Mouse (Mus musculus) megakaryocyte, adult 5-6 weeks (primary cell): ENCODE measurements around the gene Gm9780. TPM values are rescaled to one million over a fixed set of nuclear protein-coding genes. Genes with fewer than 3 reads are reported as not detected.
"Not testable (repeated sequence)": the region's sequence is repeated elsewhere in the genome, so short reads cannot be mapped to it uniquely, and the experiment has no call there.

Source experiments
- ATAC-seq: 2 replicates; pipeline ENCODE4 v1.8.0; 2016; ENCODE audit warnings: mild to moderate bottlenecking, inconsistent platforms; ENCODE audit not compliant: poor library complexity, severe bottlenecking
- total RNA-seq, 2 experiments: library from RNA; stranded (forward) in 1 of 2; stranded (reverse) in 1 of 2; fragments of 153-499, 151-499 nt in 1 of 2; fragments of 221-1000, 200-1000 nt in 1 of 2; gene quantifications; 2 replicates each; pipeline versions ENCODE4 v1.2.3 to v1.2.4; 2015 to 2017

Gm9780 gene
- total RNA-seq (2015) (0.18 TPM in 1 of 2 replicates, not detected in the other), total RNA-seq (2017) (4.2 TPM in 1 of 2 replicates, not detected in the other)

- not testable (repeated sequence) for ATAC-seq
Measured at GRCm38 (mm10) chr14:26042611-26043010, at the start of gene Gm9780. Gene Gm9780 (minus strand): TSS chr14:26042711.

GRCm38 (mm10) chr14:26081997-26082396 is 39.5 kb upstream of the Gm9780 start, which contains the start of gene Cphx3:
Gene Cphx3 (plus strand): TSS chr14:26082297.
- not testable (repeated sequence) for ATAC-seq

GRCm38 (mm10) chr14:26081216-26081615 is 38.7 kb upstream of the Gm9780 start, which contains the start of gene Cphx2:
Gene Cphx2 (plus strand): TSS chr14:26081516.
- not testable (repeated sequence) for ATAC-seq

GRCm38 (mm10) chr14:26076620-26077390 is 34.3 kb upstream of the Gm9780 start:
- ATAC-seq, result not testable (repeated sequence)

- peak; percentile 83 for ATAC-seq
Measured at GRCm38 (mm10) chr14:26067325-26067633, 24.8 kb upstream of the Gm9780 start, which contains the start of gene Tmem254c. Gene Tmem254c (minus strand): TSS chr14:26067355.

- peak; percentile 79 for ATAC-seq
Measured at GRCm38 (mm10) chr14:26066574-26067324, 24.2 kb upstream of the Gm9780 start.

- not testable (repeated sequence) for ATAC-seq
Measured at GRCm38 (mm10) chr14:26059362-26059761, 16.9 kb upstream of the Gm9780 start.

- not testable (repeated sequence) for ATAC-seq
Measured at GRCm38 (mm10) chr14:26058184-26058583, 15.7 kb upstream of the Gm9780 start.

- not testable (repeated sequence) for ATAC-seq
Measured at GRCm38 (mm10) chr14:26048767-26049166, 6.3 kb upstream of the Gm9780 start.

GRCm38 (mm10) chr14:26047026-26047425 is 4.5 kb upstream of the Gm9780 start:
- ATAC-seq, result 0 out of 2 replicates have a peak, but pooled peaks have one; percentile 47

GRCm38 (mm10) chr14:26045007-26045406 is 2.5 kb upstream of the Gm9780 start:
- not testable (repeated sequence) for ATAC-seq

- not testable (repeated sequence) for ATAC-seq
Measured at GRCm38 (mm10) chr14:26035439-26035838, 7.1 kb downstream of the Gm9780 start.

- not testable (repeated sequence) for ATAC-seq
Measured at GRCm38 (mm10) chr14:26034364-26034763, 8.1 kb downstream of the Gm9780 start.

- ATAC-seq, result peak; percentile 67
Measured at GRCm38 (mm10) chr14:26025653-26026052, 16.9 kb downstream of the Gm9780 start.

GRCm38 (mm10) chr14:26022831-26023230 is 19.7 kb downstream of the Gm9780 start:
- not testable (repeated sequence) for ATAC-seq

GRCm38 (mm10) chr14:26021555-26021954 is 21.0 kb downstream of the Gm9780 start:
- not testable (repeated sequence) for ATAC-seq

GRCm38 (mm10) chr14:26016414-26016813 is 26.1 kb downstream of the Gm9780 start:
- not testable (repeated sequence) for ATAC-seq

GRCm38 (mm10) chr14:26007462-26007861 is 35.0 kb downstream of the Gm9780 start:
- not testable (repeated sequence) for ATAC-seq

GRCm38 (mm10) chr14:25981880-25982279 is 60.6 kb downstream of the Gm9780 start:
- not testable (repeated sequence) for ATAC-seq

GRCm38 (mm10) chr14:25979242-25979941 is 63.1 kb downstream of the Gm9780 start:
- not testable (repeated sequence) for ATAC-seq
